Mouse (Mus musculus): ENCODE data around the gene A930018P22Rik.

DNA sequence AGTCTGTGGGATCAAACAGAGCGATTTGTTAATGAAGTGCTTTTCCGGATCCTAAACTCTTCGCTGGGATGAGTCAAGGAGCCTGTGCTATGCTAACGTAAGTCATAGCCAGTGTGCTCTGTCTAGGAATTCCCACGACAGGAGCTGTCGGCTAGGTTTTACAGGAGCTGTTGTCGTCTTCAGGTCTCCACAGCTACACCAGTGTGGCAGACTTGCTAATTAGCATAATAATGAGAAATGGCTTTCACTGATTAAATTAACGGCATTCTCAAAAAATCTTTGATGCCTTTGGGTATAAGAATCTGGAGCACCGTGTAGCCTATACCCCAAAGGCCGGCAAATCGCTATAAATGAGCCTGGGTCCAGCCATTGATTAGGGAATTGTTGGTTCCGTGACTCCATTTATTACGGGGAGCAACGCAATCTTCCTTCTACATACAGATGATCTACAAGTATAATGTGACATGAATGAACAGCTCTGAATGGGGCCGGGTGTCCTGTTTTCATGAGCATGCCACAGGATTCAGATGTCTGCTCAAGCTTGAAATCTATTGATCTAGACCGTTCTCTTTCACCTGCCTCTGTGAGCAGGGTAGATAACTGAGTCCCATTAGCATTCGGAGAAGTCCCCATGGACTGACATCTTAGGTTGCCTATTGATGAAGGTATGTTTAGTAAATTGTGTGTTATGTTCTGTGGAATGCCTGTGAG is 45.8 kb downstream of the A930018P22Rik start:
- TF ChIP-seq CTCF (IDR thresholded peaks at IDR 0.05; ENCODE audit: extremely low read depth, insufficient read depth, insufficient read length, insufficient replicate concordance), result no peak
- TF ChIP-seq POLR2A (IDR thresholded peaks at IDR 0.05; ENCODE audit: low read depth, low read length), result no peak
